ENCODE assay signal across 8 mouse cellular contexts in genomic region chr4:133468080-133468479, GRCm38 (mm10). TPM values are rescaled to one million over a fixed set of nuclear protein-coding genes. Genes with fewer than 3 reads are reported as not detected.
DNase-seq lines count a peak whose midpoint lies in the region; ATAC-seq lines count a peak whose summit lies in the region.

No protein-coding gene starts in this region.

- peak; percentile 78 for ATAC-seq in common myeloid progenitor, adult 5-6 weeks (replicated peaks; ENCODE audit: low read depth, poor library complexity, severe bottlenecking)
- ATAC-seq in inflammation-experienced regulatory T-cells, adult 6 months = peak; percentile 61

- DNase-seq in adrenal gland, adult 18-20 months (ENCODE audit: low spot score in 2 of 2) = peak; percentile 81 to 82
- DNase-seq in gastrocnemius, postnatal 14 days = peak; percentile 81
- peak; percentile 73 to 85 for DNase-seq in left cerebral cortex, postnatal 25 days (ENCODE audit: low spot score in 2 of 2)
- peak; percentile 84 for DNase-seq in mesoderm, embryonic 11.5 days (ENCODE audit: low read depth, low spot score)
- peak; percentile 67 to 69 for DNase-seq in right cerebral cortex, postnatal 36 days (ENCODE audit: low spot score in 2 of 2)
- DNase-seq in adipocyte (ENCODE audit: low spot score) = no peak

- intact Hi-C loops in gastrocnemius, postnatal 14 days (cut with DNase I; ENCODE audit: low total_unique reads) = no loop called here
- intact Hi-C loops in left cerebral cortex, postnatal 25 days (cut with DNase I) = no loop called here

RNA-seq across cellular contexts. Expression of gene Tent5b, which starts 11.9 kb away (rescaled TPM):
- total RNA-seq in adrenal gland, adult 18-20 months (2021) = 1 to 10 TPM; 2.0 to 4.6 TPM
- total RNA-seq in common myeloid progenitor, adult 5-6 weeks (2017) = not detected in 2 replicates
- 1 to 10 TPM in 1 of 2 experiments, under 1 TPM in 1; 0.21 to 1.0 TPM for total RNA-seq in gastrocnemius, postnatal 14 days (2021)
- not detected for polyA plus RNA-seq in inflammation-experienced regulatory T-cells, adult 6 months (2017; shearing (Covaris generic))
- total RNA-seq in left cerebral cortex, postnatal 25 days (2021) = under 1 TPM in 1 of 2 experiments, not detected in 1; 0.21 TPM

RNA-seq across cellular contexts. Expression of gene Trnp1, which starts 30.3 kb away (rescaled TPM):
- 1 to 10 TPM; 4.4 to 5.3 TPM for total RNA-seq in adrenal gland, adult 18-20 months (2021)
- total RNA-seq in common myeloid progenitor, adult 5-6 weeks (2017) = not detected in 2 replicates
- total RNA-seq in gastrocnemius, postnatal 14 days (2021) = 1 to 10 TPM; 1.1 to 1.7 TPM
- not detected for polyA plus RNA-seq in inflammation-experienced regulatory T-cells, adult 6 months (2017; shearing (Covaris generic))
- total RNA-seq in left cerebral cortex, postnatal 25 days (2021) = 100 to 1,000 TPM; 157 to 177 TPM

RNA-seq across cellular contexts. Expression of gene Kdf1, which starts 50.7 kb away (rescaled TPM):
- under 1 TPM; 0.42 to 0.99 TPM for total RNA-seq in adrenal gland, adult 18-20 months (2021)
- not detected in 2 replicates for total RNA-seq in common myeloid progenitor, adult 5-6 weeks (2017)
- not detected for total RNA-seq in gastrocnemius, postnatal 14 days (2021)
- polyA plus RNA-seq in inflammation-experienced regulatory T-cells, adult 6 months (2017; shearing (Covaris generic)) = under 1 TPM in 2 of 3 experiments, not detected in 1; 0.41 to 0.48 TPM
- total RNA-seq in left cerebral cortex, postnatal 25 days (2021) = not detected

Comparison
In these comparisons a context has a peak if more than half of its experiments do, and no peak if none do; other contexts are left out.
1. RNA of gene Trnp1, which starts 30.3 kb away (total RNA-seq): 157 to 177 TPM in left cerebral cortex, postnatal 25 days; 4.4 to 5.3 TPM in adrenal gland, adult 18-20 months, 1.1 to 1.7 TPM in gastrocnemius, postnatal 14 days and not detected in common myeloid progenitor, adult 5-6 weeks; every median in the first group is over 10 times any median in the second.